In the genomic region with DNA sequence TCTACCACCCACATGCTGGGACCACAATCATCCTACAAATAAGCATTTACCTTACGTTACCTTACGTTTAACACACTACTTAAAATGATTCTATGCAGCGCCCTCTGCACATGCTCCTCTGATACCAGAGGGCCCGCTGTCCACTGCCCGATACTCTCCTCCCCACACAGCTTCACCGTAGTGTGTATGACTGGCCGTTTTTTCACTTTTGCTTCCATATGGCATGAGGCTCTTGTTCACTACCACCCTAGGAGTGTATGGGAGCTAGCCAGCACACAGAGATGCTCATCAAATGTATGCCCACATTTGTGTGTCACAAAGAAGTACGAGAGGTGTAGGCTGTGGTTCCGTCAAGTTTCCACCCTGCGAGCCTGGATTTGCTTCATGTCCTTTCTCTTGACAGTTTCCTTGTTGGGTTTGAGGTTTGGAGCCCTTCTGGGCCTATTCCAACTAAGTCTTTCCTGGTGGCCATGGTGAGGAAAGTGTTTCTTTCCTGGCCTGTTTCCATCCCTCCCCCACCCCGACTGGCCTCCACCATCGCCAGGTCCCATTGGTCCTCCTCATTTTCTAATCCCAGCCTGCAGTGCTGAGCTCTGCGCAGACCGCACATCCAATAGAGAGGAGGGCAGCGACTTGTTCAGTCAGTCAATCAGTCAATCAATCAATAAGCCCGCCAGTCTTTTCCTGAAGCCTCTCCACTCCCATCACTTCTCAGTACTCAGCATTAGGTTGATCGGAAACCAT, we compare ENCODE assay signal across 18 mouse cellular contexts. TPM values are rescaled to one million over a fixed set of nuclear protein-coding genes. Genes with fewer than 3 reads are reported as not detected.
A peak's percentile ranks its signal among the peaks of the same experiment; 100 is the strongest.
DNase-seq lines count a peak whose midpoint lies in the region; ATAC-seq and TF ChIP-seq lines count a peak whose summit lies in the region.
"Had no signal": no experiment of that assay in that cellular context is flagged by ENCODE, and none has a peak within 500 bp of the region (broad histone marks: within the 10 kb centered on the region; RNA-seq: fewer than 3 reads in every experiment).

No protein-coding gene starts in this region.

- peak; percentile 95 for DNase-seq in heart, adult 11 months
- DNase-seq in heart, postnatal 14 days: no peak
- DNase-seq in kidney, postnatal 0 days (ENCODE audit: low spot score): no peak
- DNase-seq in kidney, postnatal 4 days: no peak
- peak; percentile 69 for DNase-seq in brain, adult 2 months (ENCODE audit: low read depth, low spot score)
- peak; percentile 79 to 81 for DNase-seq in cerebellum, postnatal 14 days
- DNase-seq in urinary bladder, adult 2 months (ENCODE audit: low spot score): no peak
- DNase-seq: adrenal gland, adult 8-10 months; heart, postnatal 4 days; liver, postnatal 0 days; lung, postnatal 14 days; right cerebral cortex, adult 18-20 months had no signal

- ATAC-seq in kidney, postnatal 0 days (replicated peaks; ENCODE audit: low FRiP score, low read depth): no peak
- ATAC-seq: intestine, embryonic 15.5 days; liver, postnatal 0 days had no signal

- no peaks in the 10 kb centered on the region for H3K36me3 ChIP-seq in kidney, postnatal 0 days (ENCODE audit: insufficient read depth, low read length)
- H3K36me3 ChIP-seq: embryonic facial prominence, embryonic 15.5 days; intestine, embryonic 15.5 days; kidney, embryonic 15.5 days; neural tube, embryonic 12.5 days had no signal

- peak overlapping the region; percentile 15; the same call in 1 of the 2 replicates for H3K27ac ChIP-seq in kidney, postnatal 0 days
- H3K27ac ChIP-seq: embryonic facial prominence, embryonic 15.5 days; intestine, embryonic 15.5 days; layer of hippocampus, adult 2 months; neural tube, embryonic 12.5 days had no signal

- H3K9me3 ChIP-seq in kidney, postnatal 0 days (replicated peaks; ENCODE audit: low read length): no peaks in the 10 kb centered on the region
- H3K9me3 ChIP-seq: embryonic facial prominence, embryonic 15.5 days; intestine, embryonic 15.5 days; kidney, embryonic 15.5 days; megakaryocyte, embryonic 14.5 days; neural tube, embryonic 12.5 days had no signal

- no peak overlapping the region for H3K4me2 ChIP-seq in kidney, postnatal 0 days (ENCODE audit: low read length)
- H3K4me2 ChIP-seq: embryonic facial prominence, embryonic 15.5 days; intestine, embryonic 15.5 days; kidney, embryonic 15.5 days; neural tube, embryonic 12.5 days had no signal

- H3K27me3 ChIP-seq in kidney, postnatal 0 days (ENCODE audit: insufficient read depth, low read length): no peaks in the 10 kb centered on the region
- H3K27me3 ChIP-seq: embryonic facial prominence, embryonic 15.5 days; intestine, embryonic 15.5 days; kidney, embryonic 15.5 days; megakaryocyte, embryonic 14.5 days; neural tube, embryonic 12.5 days had no signal

- intact Hi-C loops in heart, postnatal 14 days (cut with DNase I): loop anchor here (2.0 kb wide), 1 partner anchor 15 kb away; no protein-coding TSS in a partner anchor

- TF ChIP-seq CTCF in kidney, postnatal 0 days (IDR thresholded peaks at IDR 0.05; ENCODE audit: low read depth): no peak

- H3K4me3 ChIP-seq in kidney, postnatal 0 days (replicated peaks; ENCODE audit: low read depth, low read length): no peak overlapping the region
- H3K4me3 ChIP-seq: embryonic facial prominence, embryonic 15.5 days; intestine, embryonic 15.5 days; kidney, embryonic 15.5 days; layer of hippocampus, adult 2 months; megakaryocyte, embryonic 14.5 days; neural tube, embryonic 12.5 days had no signal

- 92% methylated on average over 17 of the region's 17 CpGs for WGBS in kidney, postnatal 0 days

- peaks cover 39% of the 10 kb centered on the region for H3K4me1 ChIP-seq in kidney, postnatal 0 days (replicated peaks; ENCODE audit: insufficient read depth, low read length)

- H3K9ac ChIP-seq in kidney, postnatal 0 days (ENCODE audit: low read depth, low read length): no peak overlapping the region
- H3K9ac ChIP-seq: embryonic facial prominence, embryonic 15.5 days; intestine, embryonic 15.5 days; kidney, embryonic 15.5 days; liver, postnatal 0 days; neural tube, embryonic 12.5 days had no signal

RNA-seq across cellular contexts. Expression of gene Zfp710, which starts 37.6 kb away (rescaled TPM):
- 10 to 100 TPM; 21.6 to 27.4 TPM for total RNA-seq in heart, postnatal 14 days (2021)
- 14.8 and 15.3 TPM in 2 replicates for polyA plus RNA-seq in kidney, postnatal 0 days (2015; fragmentation: Nextera tagmentation; extraction: Ambion mirVana)
- 15.6 and 18.8 TPM in 2 replicates for polyA plus RNA-seq in urinary bladder, adult 2 months (2012; rRNA removed)

RNA-seq across cellular contexts. Expression of gene Idh2, which starts 52.9 kb away (rescaled TPM):
- 1,000 to 10,000 TPM; 1,322 to 1,446 TPM for total RNA-seq in heart, postnatal 14 days (2021)
- 630 and 689 TPM in 2 replicates for polyA plus RNA-seq in kidney, postnatal 0 days (2015; fragmentation: Nextera tagmentation; extraction: Ambion mirVana)
- polyA plus RNA-seq in urinary bladder, adult 2 months (2012; rRNA removed): 86.8 and 101 TPM in 2 replicates

Comparison
In these comparisons a context has a peak if more than half of its experiments do, and no peak if none do; other contexts are left out.
1. DNase-seq: peak in heart, adult 11 months (single experiment), brain, adult 2 months (single experiment) and cerebellum, postnatal 14 days (2 of 2); none in heart, postnatal 14 days (0 of 2), kidney, postnatal 0 days (single experiment), kidney, postnatal 4 days (0 of 2) and urinary bladder, adult 2 months (single experiment).